Mouse (Mus musculus): ENCODE results near the gene Celf2.

- no peak for TF ChIP-seq POLR2A (IDR thresholded peaks at IDR 0.05; ENCODE audit: low read depth, low read length)
- TF ChIP-seq CTCF (IDR thresholded peaks at IDR 0.05; ENCODE audit: extremely low read depth, insufficient read length, insufficient replicate concordance, low read depth, low read length), result no peak
Observed at GRCm38 (mm10) chr2:7351234-7351633, 158.1 kb downstream of the Celf2 start.
